Mouse (Mus musculus) telencephalon, adult 2 months (tissue): ENCODE measurements around the gene Rars.
A peak's percentile ranks its signal among the peaks of the same experiment; 100 is the strongest.
"Not testable (repeated sequence)": the region's sequence is repeated elsewhere in the genome, so short reads cannot be mapped to it uniquely, and the experiment has no call there.

ENCODE experiments used
- DNase-seq: peaks from one replicate; pipeline ENCODE4 v3.0.0-alpha.2; 2011; ENCODE audit warnings: low read depth, low spot score

Rars gene

DNA sequence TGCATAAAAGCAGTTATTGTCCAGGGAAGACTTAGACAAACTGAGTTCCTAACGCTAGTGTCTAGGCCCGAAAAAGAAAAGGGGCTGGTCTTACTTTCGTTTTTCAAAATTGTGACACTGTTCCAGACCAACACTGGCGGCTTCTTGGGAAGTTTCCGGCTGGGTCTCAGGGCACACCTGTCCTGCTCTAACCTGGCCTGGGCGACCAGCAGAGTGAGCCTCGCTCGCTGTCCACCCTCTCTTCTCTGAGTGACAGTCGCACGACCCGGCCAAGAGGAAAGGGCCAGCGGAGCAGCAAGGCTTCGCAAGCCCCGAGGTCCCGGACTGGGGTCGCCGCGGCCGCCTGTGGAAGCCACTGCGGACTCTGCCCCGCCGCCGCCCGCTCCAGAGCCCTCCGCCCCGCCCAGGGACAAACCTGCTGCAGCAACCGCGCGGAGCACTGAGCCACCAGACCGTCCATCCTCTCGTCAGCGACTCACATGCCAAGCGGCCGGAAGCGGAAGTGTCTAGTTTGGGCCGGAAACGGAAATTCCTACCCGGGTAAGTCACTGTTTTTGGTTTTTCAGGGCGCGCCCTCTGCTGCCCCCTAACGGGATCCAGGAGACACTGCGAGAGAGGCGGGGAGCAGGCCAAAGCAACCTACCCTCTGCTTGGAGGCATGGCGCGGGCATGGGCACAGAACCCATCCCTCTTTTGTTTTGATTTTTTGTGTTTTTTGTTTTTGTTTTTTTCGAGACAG lies at the start of gene Rars:
Gene Rars (minus strand): TSS at position 485 of the 739 bp plus-strand sequence.
- peak; percentile 93 for DNase-seq

DNA sequence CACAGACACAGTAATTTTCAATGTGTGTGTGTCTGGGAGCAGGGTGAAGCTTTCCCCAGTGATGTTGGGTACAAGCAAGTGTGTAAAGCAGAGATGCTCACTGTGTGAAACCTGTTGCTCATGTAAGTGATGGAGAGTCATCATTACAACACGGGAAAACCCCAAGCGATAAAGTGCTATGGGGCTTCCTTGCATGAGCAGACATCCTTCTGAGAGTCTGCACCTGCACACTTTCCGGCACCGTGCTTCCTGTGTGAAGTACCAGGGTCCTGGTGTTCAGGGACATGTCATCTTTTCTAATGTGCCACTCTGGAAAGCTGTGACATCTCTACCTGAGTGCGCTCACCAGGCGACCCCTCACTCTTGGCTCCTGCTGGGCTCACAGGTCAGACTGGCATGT lies 48.5 kb upstream of the Rars start:
- DNase-seq, result no peak

DNA sequence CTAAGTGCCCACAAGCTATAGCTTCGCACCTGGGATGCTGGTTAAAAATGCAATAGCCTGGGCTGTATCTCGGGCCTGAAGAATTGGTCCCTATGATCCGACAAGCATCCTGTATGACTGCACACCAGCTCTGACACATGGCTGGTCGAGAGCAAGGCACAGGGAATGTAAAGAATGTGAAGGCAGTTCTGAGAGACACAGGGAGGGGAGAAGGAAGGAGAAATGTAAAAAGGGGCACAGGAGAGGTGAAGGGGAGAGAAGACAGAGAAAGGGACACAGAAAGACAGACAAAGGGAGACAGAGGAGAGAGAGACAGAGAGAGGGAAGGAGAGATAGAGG lies 44.2 kb upstream of the Rars start:
- DNase-seq, result no peak

DNA sequence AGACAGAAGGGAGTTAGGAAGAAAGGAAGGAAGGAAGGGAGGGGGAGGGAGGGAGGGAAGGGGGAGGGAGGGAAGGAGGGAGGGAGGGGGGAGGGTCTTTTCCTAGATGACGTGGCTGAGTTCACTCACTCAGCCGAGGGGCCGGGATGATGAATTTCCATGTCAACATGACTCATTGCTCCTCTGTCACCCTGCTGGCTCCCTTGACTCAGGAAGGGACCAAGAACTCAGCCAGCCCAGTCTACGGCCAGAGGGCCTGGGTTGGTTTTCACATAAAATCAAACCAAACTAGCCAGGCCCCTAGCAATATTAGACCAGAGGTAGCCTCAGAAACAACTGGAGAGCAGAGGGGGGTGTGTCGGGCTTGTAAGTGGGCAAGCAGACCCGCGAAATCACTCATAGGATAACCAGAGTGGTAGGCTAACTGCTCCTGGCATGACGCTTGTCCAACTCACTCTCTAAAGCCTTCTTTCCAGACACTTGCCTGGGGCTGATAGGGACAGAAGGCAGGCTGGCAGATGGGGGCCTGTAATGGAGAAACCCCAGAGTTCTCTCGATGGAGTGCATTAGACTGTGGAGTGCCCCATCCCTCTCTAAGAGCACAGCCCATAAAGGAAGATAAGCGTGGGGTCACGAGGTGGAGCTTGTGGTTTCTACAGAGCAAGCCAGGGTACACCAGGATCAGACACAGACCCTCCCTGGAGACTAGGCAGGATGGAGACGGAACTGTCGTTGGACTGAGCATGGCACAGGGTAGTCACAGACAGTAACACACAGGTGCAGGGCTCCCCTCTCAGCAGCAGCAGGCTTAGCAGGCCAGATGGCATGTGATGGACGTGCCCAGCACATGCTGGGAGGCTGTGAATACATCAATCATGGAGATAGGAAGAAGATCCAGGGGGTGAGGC lies 43.6 kb upstream of the Rars start:
- DNase-seq, result no peak

DNA sequence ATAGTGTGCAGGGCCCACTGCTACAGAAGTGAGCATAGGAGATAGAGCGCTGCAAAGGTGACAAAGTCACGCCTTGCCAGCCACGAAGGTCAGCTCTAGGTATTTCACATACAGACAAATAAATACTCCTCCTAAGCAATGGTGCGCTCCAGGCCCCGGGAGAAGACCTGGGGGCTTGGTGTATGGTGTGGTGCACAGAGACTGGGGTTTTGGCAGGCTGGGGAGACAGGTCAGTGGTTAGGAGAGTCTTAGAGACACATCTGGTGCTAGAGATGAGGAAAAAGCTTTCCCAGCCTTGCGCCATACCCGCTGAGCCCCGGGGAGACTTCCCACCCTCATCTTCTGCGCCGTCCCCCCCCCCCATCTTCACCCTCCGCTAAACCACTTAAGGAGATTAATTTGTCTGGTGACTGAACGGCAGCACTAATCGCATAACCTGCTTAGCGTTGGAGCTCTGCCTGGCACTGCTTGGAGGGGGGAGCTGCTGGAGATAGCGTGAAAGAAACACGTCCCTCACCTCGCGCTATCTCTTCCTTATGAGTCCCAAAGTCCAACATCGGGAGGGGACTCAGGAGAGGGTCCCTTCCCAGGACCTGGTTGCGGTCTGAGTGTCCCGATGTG lies 39.4 kb upstream of the Rars start:
- DNase-seq, result no peak

DNA sequence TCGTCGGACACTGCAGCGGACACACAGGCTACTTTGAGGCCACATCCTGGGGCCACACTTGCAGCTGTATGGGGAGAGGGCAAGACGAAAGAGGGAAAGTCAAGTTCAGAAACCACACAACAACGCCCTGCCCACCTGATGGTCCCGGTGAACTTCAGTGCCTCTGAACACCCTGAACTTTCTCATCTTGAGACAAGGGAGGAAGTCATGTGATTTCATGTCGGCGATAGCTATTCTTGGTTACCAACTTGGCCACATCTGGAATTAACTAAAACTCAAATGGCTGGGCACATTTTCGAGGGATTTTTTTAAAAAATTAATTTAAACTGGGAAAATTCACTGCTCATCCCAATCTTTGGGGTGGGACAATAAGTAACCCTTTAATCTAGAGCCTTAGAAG lies 36.7 kb upstream of the Rars start:
- DNase-seq, result no peak

DNA sequence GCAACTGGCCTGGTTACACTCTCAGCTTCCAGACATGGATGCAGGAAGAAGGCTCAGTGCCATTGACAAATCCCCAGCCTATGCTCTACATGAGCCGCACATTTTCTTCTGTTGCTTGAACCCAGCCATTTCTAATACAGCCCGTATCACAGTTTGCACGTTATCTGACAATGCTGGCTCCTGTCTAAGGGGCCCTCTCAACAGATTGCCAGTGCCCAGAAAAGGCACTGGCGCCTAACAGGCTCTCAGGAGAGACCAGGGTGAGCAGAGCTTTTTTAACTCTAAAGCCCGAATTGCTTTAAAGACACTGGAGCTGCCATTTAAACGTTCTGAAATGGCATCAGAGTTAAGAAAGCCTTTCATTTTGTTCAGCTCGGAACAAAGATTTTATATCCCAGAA lies 31.8 kb upstream of the Rars start:
- no peak for DNase-seq

DNA sequence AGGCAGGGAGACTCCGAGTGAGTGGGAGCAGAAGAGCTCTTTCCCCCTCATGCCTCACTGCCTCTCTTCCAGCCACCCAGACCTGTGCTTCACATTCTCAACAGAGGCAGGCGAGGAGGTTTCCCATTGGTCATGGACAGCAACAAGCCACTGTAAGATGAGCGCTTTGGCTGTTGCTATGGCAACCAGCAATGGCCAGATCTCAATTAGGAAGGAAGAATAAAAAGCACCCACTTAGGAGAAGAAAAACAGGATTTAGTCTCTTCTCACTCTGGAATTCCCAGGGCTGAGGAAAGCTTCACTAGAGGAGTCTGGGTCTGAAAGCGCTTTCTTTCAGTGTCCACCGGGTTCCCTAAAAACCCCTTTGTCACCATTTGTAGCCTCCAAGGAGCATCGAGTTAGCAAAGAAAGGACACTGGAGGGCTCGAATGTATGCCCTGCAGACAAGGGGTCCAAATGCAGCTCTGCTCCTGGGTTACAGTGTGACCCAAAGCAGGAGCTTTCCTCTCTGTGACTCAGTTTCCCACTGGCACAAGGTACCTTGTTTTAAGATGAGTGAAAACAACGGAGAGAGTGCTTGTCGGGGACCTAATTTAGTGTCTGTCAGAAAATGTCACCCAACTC lies 30.8 kb upstream of the Rars start:
- DNase-seq, result peak; percentile 90

DNA sequence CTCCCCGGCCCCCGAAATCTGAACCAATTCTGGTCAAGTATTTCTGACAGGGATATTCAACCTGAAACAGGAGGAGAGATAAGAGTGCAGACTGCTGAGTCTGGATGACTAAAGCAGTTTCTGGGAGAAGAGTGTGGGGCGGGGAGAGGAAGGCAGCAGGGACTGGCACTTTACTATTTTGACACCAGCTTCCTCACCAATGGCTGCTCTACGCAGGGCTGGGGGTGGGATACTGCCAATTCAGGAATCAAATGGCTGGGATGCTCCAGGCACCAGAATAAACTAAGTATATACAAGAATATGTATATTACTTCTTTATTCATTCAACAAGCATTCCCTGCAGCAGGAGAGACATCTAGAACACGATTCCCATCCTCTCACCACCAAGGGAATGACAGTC lies 29.3 kb upstream of the Rars start:
- DNase-seq, result peak; percentile 58

DNA sequence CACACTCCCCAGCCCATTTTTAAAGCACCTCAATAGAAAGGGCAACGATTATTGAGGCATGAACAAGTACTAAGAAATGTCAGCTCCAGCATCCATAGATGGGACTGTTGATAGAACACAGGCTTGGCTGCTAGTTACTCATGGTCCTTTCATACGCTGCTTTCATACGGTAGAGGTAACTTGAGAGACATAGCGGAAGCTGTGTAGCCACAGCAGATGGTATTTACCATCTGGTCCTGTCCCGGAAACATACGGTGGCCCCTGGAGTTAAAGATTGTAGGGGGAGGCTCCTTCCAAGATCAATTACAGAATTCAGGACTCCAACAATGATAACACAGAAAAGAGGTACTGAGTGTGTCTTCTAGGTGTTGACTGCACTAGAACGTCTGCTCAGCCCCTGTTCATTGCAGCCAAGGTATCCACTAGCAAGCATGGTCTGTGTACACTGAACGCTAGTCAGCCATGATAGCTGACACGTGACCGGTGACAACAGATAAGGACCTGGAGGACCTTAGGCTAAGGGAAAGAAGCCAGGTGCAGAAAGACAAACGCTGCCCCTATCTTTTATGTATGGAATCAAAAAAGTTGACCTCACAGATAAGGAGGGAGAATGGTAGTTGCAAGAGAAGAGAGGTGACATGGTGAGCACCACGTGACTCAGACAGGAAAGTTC lies 23.2 kb upstream of the Rars start:
- DNase-seq, result no peak

DNA sequence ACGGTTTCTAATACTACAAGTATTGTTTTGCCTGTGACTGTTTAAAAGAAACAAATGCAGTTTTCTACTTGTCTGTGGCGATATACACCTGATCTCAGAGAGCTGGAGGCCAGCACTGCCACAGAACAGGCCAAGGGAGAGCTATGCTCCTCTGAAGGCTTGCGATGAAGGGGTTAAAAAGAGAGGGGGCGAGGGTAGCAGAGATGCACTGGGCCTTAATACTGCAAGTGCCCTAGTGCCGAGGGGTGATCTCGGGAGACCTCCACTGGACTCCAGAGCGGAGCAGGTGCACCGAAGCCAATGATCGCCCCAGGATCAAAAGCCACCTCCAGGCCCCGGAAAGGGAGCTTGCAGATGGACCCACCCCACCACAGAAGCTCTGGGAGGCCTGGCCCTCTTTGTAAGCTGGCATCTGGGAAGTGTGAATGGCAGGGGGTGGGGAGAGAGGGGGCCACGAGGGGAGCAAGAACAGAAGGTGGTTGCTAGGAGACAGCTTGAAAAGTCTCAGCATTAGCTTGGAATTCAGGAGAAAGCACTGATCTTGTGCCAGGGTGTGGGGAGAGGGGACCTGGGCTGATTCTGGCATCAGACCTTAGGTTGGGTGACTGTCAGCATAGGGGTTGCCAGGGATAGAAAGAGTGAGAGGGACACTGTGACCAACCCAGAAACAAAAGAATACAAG lies 22.2 kb upstream of the Rars start:
- DNase-seq, result peak; percentile 57

DNA sequence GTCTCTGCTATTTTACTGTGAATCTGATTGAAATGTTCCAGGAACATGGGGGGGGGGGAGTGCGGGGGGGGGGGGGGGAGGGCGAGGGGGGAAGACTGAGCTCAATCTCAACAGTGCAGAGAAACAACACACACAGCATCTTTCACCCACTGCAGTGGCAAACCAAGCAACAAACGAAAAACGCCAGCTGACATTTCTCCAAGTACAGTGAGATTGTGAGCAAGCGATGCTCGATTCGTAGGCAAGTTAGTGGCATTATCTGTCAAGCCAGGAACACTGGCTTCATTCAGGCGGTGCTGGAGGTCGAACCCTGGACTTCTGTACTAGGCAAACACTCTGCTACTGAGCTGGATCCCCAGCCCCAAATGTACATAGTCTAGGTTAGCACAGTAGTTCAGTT lies 21.3 kb upstream of the Rars start:
- no peak for DNase-seq

DNA sequence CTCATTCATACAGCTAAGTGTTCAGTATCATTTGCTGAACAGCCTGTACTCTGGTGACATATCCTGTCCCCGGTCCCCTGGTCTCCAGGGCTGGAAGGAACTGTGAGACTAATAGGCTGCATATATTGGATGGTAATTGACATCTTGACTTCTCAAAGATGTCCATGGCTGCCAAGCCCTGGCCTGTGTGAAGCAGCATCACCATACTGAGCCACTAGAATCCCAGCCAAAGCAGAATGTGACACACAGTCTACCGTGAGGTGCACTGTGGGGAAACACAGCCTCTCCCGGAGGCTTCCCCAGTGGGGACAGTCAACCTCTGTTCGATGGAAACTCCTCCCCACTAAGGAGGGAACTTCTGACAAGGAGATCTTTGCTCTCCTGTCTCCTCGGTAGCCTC lies 20.6 kb upstream of the Rars start:
- DNase-seq, result no peak

DNA sequence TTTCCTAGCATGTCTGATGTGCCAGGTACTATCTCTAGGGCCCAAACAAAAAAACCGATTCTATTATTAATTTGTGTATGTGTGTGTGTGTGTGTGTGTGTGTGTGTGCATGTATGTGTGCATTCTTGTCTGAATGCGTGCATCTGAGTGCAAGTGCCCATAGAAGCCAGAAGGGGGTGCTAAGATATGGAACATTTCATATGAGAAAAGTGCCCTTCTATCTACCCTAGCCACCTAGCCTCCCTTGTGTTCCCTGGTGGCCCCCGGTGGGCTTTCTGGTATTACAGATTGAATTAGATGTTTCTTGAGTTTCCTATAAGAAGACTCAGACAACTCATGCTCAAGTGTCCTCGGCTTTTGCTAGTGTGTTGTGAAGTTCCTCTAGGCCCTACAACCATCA lies 19.3 kb upstream of the Rars start:
- no peak for DNase-seq

DNA sequence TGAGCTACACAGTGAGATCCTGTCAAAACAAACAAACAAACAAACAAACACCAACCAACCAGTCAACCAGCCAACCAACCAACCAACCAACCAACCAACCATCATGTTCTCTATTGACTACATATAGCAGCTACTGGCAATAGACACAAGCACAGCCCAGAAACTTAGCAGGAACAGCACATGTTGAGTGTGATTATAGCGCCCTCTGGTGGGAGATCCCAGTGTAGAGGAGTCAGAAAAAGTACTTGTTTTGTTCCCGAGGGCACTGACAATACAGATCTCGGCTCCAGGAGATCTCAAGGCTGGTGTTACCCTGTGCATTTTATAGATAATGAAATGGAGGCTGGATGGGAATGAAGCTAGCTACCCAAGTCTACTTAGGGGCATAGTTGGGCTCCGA lies 18.4 kb upstream of the Rars start:
- DNase-seq, result no peak

DNA sequence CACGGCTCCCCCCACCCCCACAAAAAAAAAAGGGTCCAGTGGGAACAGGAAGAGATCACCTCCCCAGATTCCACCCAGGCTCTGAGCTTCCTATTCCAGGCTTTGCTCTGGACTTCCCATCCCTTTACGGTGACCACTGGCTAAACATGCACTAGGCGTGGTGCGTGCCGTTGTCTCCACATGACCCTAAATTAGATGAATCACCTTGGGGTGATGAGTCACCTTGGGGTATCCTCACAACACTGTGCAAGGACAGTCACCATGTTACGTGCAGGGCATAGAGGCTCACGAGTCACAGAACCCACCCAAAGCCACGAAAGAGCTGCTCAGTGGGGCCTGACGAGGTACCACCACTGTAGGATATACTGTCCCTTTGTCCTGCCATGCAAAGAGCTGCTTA lies 10.0 kb upstream of the Rars start:
- no peak for DNase-seq

DNA sequence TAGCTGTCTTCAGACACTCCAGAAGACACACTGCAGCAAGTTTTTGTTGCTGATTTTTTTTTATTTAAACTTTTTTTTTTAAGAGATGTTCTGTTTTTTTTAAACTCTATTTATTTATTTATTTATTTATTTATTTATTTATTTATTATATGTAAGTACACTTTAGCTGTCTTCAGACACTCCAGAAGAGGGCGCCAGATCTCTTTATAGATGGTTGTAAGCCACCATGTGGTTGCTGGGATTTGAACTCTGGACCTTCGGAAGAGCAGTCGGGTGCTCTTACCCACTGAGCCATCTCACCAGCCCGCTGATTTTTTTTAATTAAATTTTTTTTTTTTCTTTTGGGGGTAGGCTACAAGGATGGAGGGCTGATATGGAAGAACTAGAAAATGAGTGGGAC lies 8.3 kb upstream of the Rars start:
- DNase-seq, result not testable (repeated sequence)

DNA sequence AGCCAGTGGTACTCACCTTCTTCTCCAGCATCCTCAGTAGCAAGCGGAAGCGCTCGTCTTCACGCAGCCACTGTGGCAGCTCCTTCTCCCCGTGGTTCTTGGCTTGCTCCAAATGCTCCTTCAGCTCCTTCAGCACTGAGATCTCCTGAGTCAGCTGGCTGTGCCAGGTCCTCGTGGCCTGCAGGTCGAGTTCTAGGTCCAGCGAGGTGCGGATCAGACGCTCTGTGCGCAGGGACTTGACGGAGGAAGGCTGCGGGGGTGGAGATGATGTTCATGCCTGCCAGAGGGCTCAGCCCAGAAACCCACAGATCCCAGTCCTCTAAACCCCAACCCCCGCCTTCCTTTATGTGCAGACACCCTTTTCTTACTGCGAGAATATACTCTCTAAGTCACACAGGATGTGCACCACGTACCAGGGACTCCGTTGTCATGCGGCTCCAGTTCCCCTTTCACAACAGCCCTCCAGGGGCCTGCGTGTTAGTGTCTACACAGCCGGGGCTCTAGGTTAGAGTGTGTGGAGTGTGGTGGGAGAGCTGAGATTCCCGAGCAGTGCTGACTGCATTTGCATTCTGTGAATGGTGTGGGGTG lies 7.5 kb upstream of the Rars start:
- no peak for DNase-seq

DNA sequence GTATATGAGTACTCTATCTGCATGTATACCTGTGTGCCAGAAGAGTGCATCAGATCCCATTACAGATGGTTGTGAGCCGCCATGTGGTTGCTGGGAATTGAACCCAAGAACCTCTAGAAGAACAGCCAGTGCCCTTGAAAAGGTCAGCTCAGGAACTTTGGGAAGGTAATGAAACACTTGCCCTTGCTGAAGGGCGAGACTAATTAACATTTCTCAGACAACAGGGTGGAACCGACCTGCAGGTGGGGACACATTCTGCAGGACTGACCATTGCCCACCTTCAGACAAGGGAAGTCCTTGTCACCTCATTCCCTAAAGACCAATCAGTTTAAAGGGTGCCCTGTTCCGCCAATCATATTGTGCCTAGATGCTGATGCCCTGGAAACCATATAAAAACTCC lies 6.5 kb upstream of the Rars start:
- DNase-seq, result not testable (repeated sequence)

DNA sequence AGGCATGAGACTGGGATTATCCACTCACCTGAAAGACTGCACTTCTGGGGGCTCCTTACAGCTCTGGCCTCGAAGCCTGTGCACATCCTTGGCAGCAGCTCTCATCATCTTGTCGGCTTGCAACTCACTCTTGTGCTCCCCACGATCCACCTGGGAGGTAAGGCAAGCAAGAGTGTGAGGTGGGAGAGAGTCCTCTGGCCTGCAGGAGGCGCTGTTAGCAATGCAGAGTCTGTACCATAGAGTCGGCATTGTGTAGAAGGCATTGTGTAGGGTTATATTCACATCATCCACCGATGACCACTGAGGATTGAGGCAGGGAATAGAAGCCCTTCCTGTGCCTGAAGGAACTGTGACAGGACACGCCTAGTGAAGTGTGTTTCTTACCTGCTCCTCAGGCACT lies 6.0 kb upstream of the Rars start:
- no peak for DNase-seq
